Mouse (Mus musculus): ENCODE measurements around the gene Slc27a5.

GRCm38 (mm10) chr7:12993148-12993547 lies 4.8 kb downstream of the Slc27a5 start:
- no peak for TF ChIP-seq CTCF (IDR thresholded peaks at IDR 0.05; ENCODE audit: insufficient read depth, low read depth, low read length)
- no peak for TF ChIP-seq POLR2A (IDR thresholded peaks at IDR 0.05; ENCODE audit: insufficient read depth, low read depth, low read length)
